Mouse (Mus musculus) cerebellum, adult 11-12 months (tissue): ENCODE measurements around the gene Ccdc154.
"Not testable (repeated sequence)": the region's sequence is repeated elsewhere in the genome, so short reads cannot be mapped to it uniquely, and the experiment has no call there.

Experiments
- DNase-seq: peaks from one replicate; pipeline ENCODE4 v3.0.0; 2022

Gene Ccdc154

GRCm38 (mm10) chr17:25162161-25162560 is at the start of gene Ccdc154:
Ccdc154 (plus strand) TSS chr17:25162461.
- no peak for DNase-seq

GRCm38 (mm10) chr17:25114908-25115645 is 47.2 kb upstream of the Ccdc154 start:
- DNase-seq, result no peak

GRCm38 (mm10) chr17:25115664-25116432 is 46.4 kb upstream of the Ccdc154 start, which contains the start of gene Telo2:
Telo2 (minus strand) TSS chr17:25115967.
- DNase-seq, result peak; percentile 93

GRCm38 (mm10) chr17:25117263-25117662 is 45.0 kb upstream of the Ccdc154 start:
- no peak for DNase-seq

- DNase-seq, result no peak
These were observed 41.9 kb upstream of the Ccdc154 start, which contains the start of gene Ptx4 for GRCm38 (mm10) chr17:25120406-25120805. Ptx4 (plus strand) TSS chr17:25120760.

- DNase-seq, result no peak
These were observed 38.3 kb upstream of the Ccdc154 start for GRCm38 (mm10) chr17:25123979-25124378.

- not testable (repeated sequence) for DNase-seq
These were observed 36.7 kb upstream of the Ccdc154 start for GRCm38 (mm10) chr17:25125442-25126060.

GRCm38 (mm10) chr17:25127079-25127478 is 35.2 kb upstream of the Ccdc154 start:
- DNase-seq, result no peak

- no peak for DNase-seq
These were observed 34.6 kb upstream of the Ccdc154 start for GRCm38 (mm10) chr17:25127681-25128080.

- DNase-seq, result no peak
These were observed 32.2 kb upstream of the Ccdc154 start for GRCm38 (mm10) chr17:25130060-25130459.

- peak; percentile 91 for DNase-seq
These were observed 29.0 kb upstream of the Ccdc154 start, which contains the start of gene Clcn7 for GRCm38 (mm10) chr17:25133275-25133698. Clcn7 (plus strand) TSS chr17:25133391.

GRCm38 (mm10) chr17:25135622-25136021 is 26.6 kb upstream of the Ccdc154 start:
- DNase-seq, result no peak

- no peak for DNase-seq
These were observed 23.5 kb upstream of the Ccdc154 start for GRCm38 (mm10) chr17:25138803-25139202.

GRCm38 (mm10) chr17:25139960-25140359 is 22.3 kb upstream of the Ccdc154 start:
- DNase-seq, result no peak

- DNase-seq, result no peak
These were observed 1.1 kb downstream of the Ccdc154 start for GRCm38 (mm10) chr17:25163387-25163786.

- no peak for DNase-seq
These were observed 2.5 kb downstream of the Ccdc154 start for GRCm38 (mm10) chr17:25164770-25165169.

GRCm38 (mm10) chr17:25165970-25166671 is 3.9 kb downstream of the Ccdc154 start:
- no peak for DNase-seq

- no peak for DNase-seq
These were observed 7.4 kb downstream of the Ccdc154 start for GRCm38 (mm10) chr17:25169706-25170105.

- DNase-seq, result no peak
These were observed 10.3 kb downstream of the Ccdc154 start for GRCm38 (mm10) chr17:25172558-25172957.

- DNase-seq, result no peak
These were observed 13.2 kb downstream of the Ccdc154 start, which contains the start of gene Gm38655 for GRCm38 (mm10) chr17:25175411-25175810. Gm38655 (minus strand) TSS chr17:25175471.

GRCm38 (mm10) chr17:25183232-25183631 is 21.0 kb downstream of the Ccdc154 start:
- no peak for DNase-seq

GRCm38 (mm10) chr17:25184129-25184691 is 21.9 kb downstream of the Ccdc154 start, which contains the start of gene BC003965:
BC003965 (plus strand) TSS chr17:25184554.
- DNase-seq, result peak; percentile 97
